Mouse (Mus musculus): Measurements from ENCODE around the gene Rhoj. TPM values are rescaled to one million over a fixed set of nuclear protein-coding genes. Genes with fewer than 3 reads are reported as not detected.

The Rhoj gene
- total and polyA plus RNA-seq, 2 experiments from 2014 or later, result 13.3 to 17.5 TPM

- ATAC-seq (ENCODE audit: low FRiP score) (0 out of 2 replicates have a peak, but pooled peaks have one; percentile 23), DNase-seq (ENCODE audit: low spot score) (no peak)
- H3K9me3 ChIP-seq (ENCODE audit: low read length), result no peaks in the 10 kb centered on the region
- no peaks in the 10 kb centered on the region for H3K4me1 ChIP-seq (ENCODE audit: insufficient read depth, low read length)
- H3K27me3 ChIP-seq (ENCODE audit: insufficient read depth, low read length), result no peaks in the 10 kb centered on the region
- peaks cover 19% of the 10 kb centered on the region for H3K36me3 ChIP-seq (ENCODE audit: insufficient read depth, low read length)
- no peak overlapping the region for H3K27ac ChIP-seq (ENCODE audit: low read depth, low read length)
- TF ChIP-seq CTCF (IDR thresholded peaks at IDR 0.05), result no peak
- 92% methylated on average over 5 of the region's 5 CpGs for WGBS
- H3K4me3 ChIP-seq (ENCODE audit: low read depth, low read length), result no peak overlapping the region
- H3K9ac ChIP-seq (replicated peaks; ENCODE audit: low read length, poor library complexity, severe bottlenecking), result no peak overlapping the region
- no peak overlapping the region for H3K4me2 ChIP-seq (ENCODE audit: low read depth, low read length, poor library complexity, severe bottlenecking)
Measured at GRCm38 (mm10) chr12:75448921-75449320, 140.8 kb downstream of the Rhoj start.

- TF ChIP-seq CTCF (IDR thresholded peaks at IDR 0.05), result peak; percentile 75
- no peaks in the 10 kb centered on the region for H3K27me3 ChIP-seq (ENCODE audit: insufficient read depth, low read length)
- DNase-seq (ENCODE audit: low spot score) (peak; percentile 46), ATAC-seq (ENCODE audit: low FRiP score) (peak; percentile 7; the same call in 1 of the 2 replicates)
- peaks cover 19% of the 10 kb centered on the region for H3K36me3 ChIP-seq (ENCODE audit: insufficient read depth, low read length)
- H3K4me2 ChIP-seq (ENCODE audit: low read depth, low read length, poor library complexity, severe bottlenecking), result no peak overlapping the region
- H3K9me3 ChIP-seq (ENCODE audit: low read length), result no peaks in the 10 kb centered on the region
- no peak overlapping the region for H3K9ac ChIP-seq (replicated peaks; ENCODE audit: low read length, poor library complexity, severe bottlenecking)
- 61% methylated on average over 6 of the region's 6 CpGs for WGBS
- no peaks in the 10 kb centered on the region for H3K4me1 ChIP-seq (ENCODE audit: insufficient read depth, low read length)
- H3K27ac ChIP-seq (ENCODE audit: low read depth, low read length), result no peak overlapping the region
- H3K4me3 ChIP-seq (ENCODE audit: low read depth, low read length), result no peak overlapping the region
Measured at GRCm38 (mm10) chr12:75449475-75449966, 141.4 kb downstream of the Rhoj start.

DNA sequence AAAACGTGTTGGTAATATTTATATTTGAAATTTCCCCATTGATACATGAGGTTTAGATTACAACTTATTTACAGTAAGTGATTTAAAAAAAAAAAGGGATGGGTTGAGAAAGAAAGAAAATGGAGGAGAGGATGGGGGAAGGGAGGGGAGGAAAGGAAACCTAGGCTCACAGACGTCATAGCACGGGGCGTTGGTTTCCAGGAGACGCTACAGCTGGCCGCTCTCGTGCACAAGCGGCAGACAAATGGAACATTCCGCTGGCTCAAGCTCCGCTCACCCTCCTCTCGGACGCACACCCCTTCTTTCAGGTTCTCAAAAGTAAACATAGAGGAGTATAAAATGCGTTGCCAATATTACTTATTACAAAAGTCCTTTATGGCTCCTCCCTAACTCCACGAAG is 141.9 kb downstream of the Rhoj start:
- no peaks in the 10 kb centered on the region for H3K4me1 ChIP-seq (ENCODE audit: insufficient read depth, low read length)
- H3K4me2 ChIP-seq (ENCODE audit: low read depth, low read length, poor library complexity, severe bottlenecking), result no peak overlapping the region
- no peak overlapping the region for H3K9ac ChIP-seq (replicated peaks; ENCODE audit: low read length, poor library complexity, severe bottlenecking)

DNA sequence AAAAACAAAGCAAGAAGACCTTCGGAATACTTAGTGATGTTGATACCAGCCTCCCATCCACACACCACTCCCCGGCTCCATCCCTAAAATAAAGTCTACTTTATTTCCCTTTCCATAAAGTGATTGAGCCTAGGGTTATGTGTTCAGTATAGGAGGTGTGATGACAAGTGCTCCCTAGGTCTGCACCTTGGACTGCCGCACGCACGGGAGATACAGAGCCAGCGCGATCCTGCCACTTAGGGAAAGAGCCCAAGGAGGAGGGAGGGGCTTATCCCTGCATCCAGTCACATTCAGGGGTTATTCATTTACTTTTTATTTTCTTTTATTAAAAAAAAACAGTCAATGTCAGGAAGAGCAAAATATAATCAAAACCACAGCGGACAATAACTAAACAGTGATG is 142.5 kb downstream of the Rhoj start:
- ATAC-seq (ENCODE audit: low FRiP score) (no peak), DNase-seq (ENCODE audit: low spot score) (no peak)
- no peak overlapping the region for H3K27ac ChIP-seq (ENCODE audit: low read depth, low read length)
- no peaks in the 10 kb centered on the region for H3K9me3 ChIP-seq (ENCODE audit: low read length)
- no peak for TF ChIP-seq CTCF (IDR thresholded peaks at IDR 0.05)
- H3K4me1 ChIP-seq (ENCODE audit: insufficient read depth, low read length), result no peaks in the 10 kb centered on the region
- WGBS, result 90% methylated on average over 8 of the region's 8 CpGs
- H3K4me2 ChIP-seq (ENCODE audit: low read depth, low read length, poor library complexity, severe bottlenecking), result no peak overlapping the region
- H3K4me3 ChIP-seq (ENCODE audit: low read depth, low read length), result no peak overlapping the region
- H3K9ac ChIP-seq (replicated peaks; ENCODE audit: low read length, poor library complexity, severe bottlenecking), result no peak overlapping the region
- H3K36me3 ChIP-seq (ENCODE audit: insufficient read depth, low read length), result peaks cover 19% of the 10 kb centered on the region
- no peaks in the 10 kb centered on the region for H3K27me3 ChIP-seq (ENCODE audit: insufficient read depth, low read length)

More for the DNA sequence above, 141.9 kb downstream of the Rhoj start:
- no peak overlapping the region for H3K4me3 ChIP-seq (ENCODE audit: low read depth, low read length)
- H3K27me3 ChIP-seq (ENCODE audit: insufficient read depth, low read length), result no peaks in the 10 kb centered on the region
- DNase-seq (ENCODE audit: low spot score), result no peak
- WGBS, result 79% methylated on average over 14 of the region's 14 CpGs
- TF ChIP-seq CTCF (IDR thresholded peaks at IDR 0.05), result no peak
- 0 out of 2 replicates have a peak, but pooled peaks have one; percentile 44 for ATAC-seq (ENCODE audit: low FRiP score)
- H3K9me3 ChIP-seq (ENCODE audit: low read length), result no peaks in the 10 kb centered on the region
- H3K27ac ChIP-seq (ENCODE audit: low read depth, low read length), result no peak overlapping the region
- peaks cover 19% of the 10 kb centered on the region for H3K36me3 ChIP-seq (ENCODE audit: insufficient read depth, low read length)

Other genes starting within 250 kb of the Rhoj start
- 8.9 and 10.5 TPM in 2 replicates for gene Kcnh5, start 131.0 kb upstream of the Rhoj start, total RNA-seq (2014; rRNA removed)
- gene Kcnh5, start 131.0 kb upstream of the Rhoj start, polyA plus RNA-seq (2015; fragmentation: Nextera tagmentation; extraction: Ambion mirVana), result 2.1 and 2.6 TPM in 2 replicates
- gene Gphb5, start 108.5 kb downstream of the Rhoj start, total RNA-seq (2014; rRNA removed), result not detected in 2 replicates
- not detected in 2 replicates for gene Gphb5, start 108.5 kb downstream of the Rhoj start, polyA plus RNA-seq (2015; fragmentation: Nextera tagmentation; extraction: Ambion mirVana)

Measured in midbrain, postnatal 0 days (tissue).